Mouse (Mus musculus) yolk sac, embryonic 10.5 days (tissue): ENCODE measurements around the gene Lrat.

Experiments used
- DNase-seq: peaks from one replicate; pipeline ENCODE4 v3.0.0-alpha.2; 2017; ENCODE audit warnings: low spot score

Lrat gene

DNA sequence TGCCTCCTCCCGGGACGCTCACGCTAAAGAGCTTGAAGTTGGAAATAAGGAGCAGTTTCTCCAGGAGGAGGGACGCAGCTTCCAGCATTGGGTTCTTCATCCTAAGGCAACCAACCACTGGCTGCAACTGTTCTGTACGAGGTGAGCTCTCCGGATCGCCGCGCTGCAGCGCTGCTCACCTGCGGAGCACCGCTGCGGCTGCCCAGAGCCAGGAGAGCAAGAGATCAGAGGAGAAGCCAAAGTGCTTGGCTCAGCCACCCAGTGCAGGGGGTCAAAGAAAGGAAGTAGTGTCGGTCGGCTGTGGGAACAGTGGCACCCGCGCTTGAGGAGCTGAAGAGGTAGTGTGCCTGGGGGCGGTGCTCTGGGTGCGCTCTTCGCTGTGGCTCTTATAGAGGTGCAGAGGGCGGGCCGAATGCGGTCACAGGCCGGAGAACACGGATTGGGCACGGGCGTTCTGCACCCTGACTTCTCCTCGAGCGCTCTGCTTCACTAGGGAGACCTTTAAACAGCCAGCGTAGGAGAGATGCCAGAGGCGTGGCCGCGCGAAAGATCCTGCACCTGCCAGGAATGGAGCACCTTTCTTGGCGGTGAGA is at the start of gene Lrat:
Gene Lrat (minus strand): TSS at position 361 of the 593 bp plus-strand sequence.
- DNase-seq = peak; percentile 23

DNA sequence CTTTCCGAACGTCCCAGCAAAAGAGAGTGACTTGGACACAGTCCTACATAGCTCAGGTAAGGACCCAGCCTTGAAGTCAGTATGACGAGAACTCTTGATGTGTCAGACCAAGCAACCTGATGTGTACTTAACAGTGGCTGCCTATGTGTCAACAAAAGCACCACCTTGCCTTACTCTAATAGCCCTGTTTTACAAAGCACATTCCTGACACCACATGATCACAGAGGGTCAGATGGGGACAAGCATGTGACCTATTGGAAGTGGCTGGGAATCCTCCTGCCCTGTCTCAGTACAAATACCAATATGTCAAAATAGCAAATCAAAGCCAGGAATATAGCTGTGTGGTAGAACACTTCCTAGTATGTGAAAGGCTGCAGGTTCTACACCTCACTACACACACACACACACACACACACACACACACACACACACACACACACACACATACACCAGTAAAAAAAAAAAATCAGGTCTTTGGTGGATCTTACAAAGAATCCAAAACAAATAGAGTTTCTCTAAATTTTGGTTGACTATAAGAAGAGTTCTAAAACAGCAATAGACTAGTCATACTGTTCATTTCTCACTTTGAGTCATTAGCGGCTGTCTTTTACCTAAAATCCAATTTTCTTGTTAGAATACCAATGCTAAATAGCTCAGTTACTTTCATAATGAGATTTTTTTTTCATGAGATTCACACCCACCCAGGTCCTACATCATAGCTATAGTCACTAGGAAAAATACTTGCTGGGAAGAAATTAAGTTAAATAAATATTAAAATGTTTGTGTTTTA is 48.6 kb upstream of the Lrat start:
- peak; percentile 59 for DNase-seq

DNA sequence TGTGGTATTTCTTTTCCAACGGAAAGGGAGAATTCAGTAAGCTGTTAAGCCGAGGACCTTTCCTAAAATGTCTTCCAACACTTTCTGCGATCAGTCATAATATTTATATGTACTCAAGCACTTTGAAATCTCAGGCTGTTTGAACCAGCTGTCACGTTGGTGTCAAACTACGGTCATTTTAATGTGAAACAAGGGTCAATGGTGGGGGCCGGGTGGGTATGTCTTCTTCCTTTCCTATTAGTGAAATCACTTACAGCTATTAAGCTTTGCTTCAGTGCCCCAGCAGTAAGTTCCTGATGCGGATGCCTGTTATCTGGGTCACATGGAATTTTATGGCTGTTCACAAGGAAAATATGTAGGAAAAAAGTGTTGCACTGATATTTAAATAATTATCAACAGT is 46.9 kb upstream of the Lrat start:
- DNase-seq = no peak

DNA sequence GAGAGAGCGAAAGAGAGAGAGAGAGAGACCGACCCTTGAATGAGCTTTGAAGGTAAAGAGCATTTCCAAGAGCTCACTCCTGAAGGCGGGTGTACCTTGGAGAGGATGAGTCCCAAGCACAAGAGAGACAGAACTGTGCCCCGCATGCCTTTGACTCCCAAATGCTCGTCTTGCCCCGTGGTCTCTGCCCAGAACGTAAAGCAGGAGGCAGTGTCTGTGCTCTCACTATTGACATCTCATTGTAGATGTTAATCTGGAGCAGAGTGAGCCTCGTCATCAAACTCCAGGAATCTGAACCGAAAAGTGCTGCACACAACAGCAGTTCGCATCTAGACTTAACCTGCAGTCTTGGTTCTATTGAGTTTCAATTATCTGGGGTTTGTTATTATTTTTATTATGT is 46.4 kb upstream of the Lrat start:
- DNase-seq = no peak

DNA sequence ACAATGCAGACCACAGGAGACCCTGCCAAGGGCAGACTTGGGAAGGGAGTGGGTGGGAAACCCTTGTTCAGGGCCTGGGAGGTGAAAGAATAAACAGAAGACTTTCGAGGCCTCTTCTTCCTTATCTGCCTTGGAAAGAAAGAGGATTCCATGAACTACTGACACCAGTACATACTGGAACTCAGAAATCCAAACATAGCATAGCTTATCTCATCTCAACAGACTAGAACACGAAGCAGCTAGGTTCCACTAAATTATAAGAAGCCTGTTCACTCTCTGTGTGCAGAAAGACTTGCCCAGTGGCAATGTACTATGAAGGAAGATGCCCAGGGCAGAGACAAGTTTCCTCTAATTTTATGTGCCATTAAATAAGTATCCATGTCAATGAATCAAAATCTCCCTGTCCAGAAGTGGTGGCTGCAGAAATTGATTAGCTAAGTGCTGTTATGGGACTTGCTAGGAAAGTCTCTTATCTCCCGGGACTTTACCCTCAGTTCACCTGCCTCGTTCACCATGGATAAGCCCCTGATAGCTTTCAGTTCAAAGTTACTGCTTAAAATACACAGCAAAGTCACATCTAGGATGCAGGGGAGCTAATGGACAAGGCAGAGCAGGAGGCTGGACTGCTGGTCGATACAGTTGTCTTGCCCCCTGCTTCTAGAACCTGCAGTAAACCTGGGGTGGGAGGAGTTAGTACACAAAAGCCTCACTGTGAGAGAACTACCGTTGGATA is 42.8 kb upstream of the Lrat start:
- peak; percentile 56 for DNase-seq

DNA sequence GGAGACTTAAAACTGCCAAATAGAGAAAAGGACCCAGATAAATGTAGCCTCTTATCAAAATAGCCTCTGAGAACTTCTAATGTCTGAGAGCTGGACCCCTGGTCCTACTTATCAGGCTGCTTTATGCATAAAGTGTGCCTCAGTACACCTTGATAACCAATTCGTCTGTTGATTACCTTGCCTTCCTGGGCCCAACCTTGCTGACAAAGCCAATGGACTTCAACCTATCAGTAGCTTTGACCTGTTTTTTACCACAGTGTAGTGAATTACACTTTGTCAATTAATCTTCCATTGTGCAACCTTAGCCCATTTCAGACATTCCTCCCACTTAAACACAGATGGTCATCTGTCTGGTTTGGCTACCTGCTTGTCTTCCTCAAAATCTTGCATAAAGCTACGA is 24.1 kb upstream of the Lrat start:
- no peak for DNase-seq

DNA sequence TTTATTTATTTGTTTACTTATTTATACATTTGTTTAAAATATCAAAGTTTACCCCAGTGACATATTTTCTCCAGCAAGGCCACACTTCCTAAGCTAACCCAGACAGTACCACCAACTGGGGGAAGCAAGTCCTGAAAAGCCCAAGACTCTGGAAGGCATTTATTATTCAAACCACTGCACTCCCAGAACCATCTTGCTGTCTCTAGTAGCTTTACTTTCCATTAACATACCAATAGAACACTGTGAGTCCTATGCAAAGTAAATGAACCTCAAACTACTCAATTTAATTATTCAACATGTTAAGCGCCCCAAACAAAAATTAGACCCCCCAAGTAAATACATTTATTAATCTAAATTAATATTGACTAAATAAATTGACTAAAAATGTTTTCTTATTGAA is 11.9 kb upstream of the Lrat start:
- DNase-seq = no peak

DNA sequence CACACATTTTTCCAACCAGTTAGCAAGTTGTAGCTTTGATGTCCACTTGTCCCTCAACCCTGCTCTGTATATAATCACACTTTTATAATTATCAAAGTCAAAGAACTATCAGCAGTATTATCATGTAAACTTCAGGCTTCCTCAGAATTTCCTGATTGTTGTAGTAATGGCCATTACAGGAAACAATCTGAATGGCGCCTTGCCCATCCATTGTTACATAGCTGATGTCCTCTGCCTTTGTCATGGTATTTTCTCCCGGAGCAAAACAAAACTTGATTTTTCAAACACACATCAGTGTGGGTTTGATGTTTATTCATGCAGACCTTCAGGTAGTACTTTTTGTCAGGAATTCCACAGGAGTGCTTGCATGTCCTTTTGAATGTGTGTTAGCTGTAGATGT is 4.9 kb upstream of the Lrat start:
- DNase-seq = no peak

DNA sequence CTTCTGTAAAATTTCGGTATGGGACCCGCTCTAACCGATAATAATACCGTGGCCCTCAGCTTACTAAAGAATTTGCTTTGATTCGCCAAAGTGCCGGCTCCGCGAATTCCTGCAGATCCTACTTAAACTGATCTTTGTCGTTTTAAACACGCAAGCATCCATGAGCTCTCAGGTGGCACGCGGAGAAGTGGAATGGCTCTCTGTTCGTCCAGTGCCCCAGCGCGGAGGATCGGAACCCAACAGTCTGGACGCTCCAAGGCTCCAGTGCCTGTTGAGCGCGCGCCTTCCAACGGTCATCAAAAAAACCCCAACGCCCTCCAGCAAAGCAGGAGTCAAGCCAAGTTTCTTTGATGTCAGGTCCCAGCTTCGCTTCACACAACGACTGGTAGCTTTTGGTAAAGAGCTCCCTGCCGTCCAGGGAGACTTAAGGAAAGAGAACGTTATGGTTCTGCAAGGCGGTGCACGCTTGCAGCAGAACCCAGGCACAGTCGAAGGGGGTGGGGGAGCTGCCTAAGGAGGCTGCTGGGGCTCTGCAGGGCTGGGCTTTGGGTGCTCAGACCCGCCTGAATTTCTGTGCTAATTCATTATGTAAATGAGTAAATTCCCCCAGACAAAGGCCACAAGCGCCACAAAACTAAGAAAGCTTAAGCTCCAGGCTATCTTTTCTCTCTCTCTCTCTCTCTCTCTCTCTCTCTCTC is 587 bp upstream of the Lrat start:
- DNase-seq = no peak

DNA sequence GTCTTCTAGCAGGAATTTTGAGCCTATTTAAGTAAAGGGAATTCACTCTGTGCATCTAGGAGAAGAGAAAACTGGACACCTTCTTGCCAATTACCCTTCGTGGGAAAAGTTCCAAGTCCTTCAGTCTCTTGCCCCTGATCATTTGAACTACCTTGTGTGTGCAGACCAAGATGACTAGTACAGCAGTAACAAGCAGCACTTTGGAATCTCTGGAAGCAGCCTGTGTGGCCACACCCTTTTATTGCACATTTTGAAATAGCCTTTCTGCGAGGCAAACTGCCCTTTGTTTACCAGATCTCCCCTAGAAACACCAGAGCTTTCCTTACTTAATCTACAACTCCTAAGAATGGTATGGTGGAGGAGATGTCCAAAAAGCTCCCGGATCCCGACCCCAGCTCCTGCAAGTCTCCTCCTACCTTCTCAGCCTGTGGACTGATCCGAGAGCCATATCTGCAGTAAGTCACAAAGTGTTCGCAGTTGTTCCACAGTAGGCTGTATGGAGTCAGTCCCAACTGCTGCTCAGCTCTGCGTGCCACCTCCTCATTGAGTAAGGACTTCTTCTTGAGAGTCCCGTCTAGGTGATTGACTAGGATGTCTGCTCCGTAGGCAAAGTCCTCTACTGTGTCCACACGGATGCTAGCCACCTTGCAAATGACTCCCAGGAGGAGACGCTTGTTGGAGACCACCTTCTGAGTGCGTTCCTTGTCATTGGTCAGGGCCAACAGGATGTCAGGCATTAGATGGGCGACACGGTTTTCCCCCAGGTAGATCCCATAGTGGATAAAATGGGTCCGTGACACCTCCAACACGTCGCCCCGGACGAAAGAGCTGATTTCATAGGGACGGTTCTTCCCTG is 788 bp downstream of the Lrat start:
- no peak for DNase-seq

DNA sequence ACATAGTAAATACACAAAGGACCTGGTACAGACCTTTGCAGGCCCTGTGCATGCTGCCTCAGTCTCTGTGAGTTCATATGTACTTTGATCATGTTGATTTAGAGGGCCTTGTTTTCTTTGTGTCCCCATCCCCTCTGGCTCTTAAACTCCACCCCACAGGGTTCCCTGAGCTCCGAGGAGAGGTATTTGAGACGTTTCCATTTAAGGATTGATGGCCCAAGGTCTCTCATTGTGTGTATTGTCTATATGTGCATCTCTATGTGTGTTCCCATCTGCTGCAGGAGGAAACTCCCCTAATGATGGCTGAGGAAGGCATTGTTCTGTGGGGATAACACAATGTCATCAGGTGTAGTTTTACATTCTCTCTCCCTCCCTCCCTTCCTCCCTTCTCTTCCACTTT is 14.9 kb downstream of the Lrat start:
- DNase-seq = no peak

DNA sequence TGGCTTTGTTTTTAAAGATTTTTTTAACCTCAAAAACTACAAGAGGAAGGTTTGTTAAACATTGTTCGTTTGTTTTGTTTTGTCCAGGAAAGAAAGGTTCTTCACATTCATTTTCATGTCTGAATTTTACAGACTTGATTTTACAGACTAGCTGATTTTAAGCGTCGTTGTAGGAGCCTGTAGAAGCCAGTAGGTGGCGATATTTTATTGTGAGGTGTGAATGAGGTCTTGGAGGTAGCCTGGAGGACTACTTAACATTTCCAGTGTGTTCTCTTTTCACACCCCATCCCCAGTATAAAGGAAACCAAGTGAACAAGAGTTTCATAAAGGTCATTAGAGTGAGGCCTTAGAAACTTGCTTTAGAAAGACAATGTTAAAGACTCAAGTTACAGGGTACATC is 26.5 kb downstream of the Lrat start:
- peak; percentile 32 for DNase-seq

DNA sequence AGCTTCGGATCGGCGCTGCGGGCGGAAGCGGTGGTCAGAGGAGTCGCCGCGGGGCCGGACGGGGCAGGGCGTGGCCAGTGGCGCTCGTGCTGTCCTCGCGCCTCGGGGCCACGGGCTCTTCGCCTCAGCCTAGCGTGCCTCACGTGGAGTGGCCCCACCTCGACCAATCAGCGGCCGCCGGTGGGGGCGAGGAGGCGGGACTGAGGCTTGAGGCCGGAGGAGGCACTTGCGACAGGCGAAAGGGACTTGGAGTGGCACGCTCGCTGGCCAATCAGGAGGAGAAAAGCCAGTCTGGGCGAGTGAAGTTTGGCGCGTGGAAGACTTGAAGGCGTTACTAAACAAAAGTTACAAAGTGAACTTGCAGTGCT is 27.4 kb downstream of the Lrat start, which contains the start of gene Rbm46:
Gene Rbm46 (minus strand): TSS at position 112 of the 368 bp plus-strand sequence.
- peak; percentile 83 for DNase-seq

DNA sequence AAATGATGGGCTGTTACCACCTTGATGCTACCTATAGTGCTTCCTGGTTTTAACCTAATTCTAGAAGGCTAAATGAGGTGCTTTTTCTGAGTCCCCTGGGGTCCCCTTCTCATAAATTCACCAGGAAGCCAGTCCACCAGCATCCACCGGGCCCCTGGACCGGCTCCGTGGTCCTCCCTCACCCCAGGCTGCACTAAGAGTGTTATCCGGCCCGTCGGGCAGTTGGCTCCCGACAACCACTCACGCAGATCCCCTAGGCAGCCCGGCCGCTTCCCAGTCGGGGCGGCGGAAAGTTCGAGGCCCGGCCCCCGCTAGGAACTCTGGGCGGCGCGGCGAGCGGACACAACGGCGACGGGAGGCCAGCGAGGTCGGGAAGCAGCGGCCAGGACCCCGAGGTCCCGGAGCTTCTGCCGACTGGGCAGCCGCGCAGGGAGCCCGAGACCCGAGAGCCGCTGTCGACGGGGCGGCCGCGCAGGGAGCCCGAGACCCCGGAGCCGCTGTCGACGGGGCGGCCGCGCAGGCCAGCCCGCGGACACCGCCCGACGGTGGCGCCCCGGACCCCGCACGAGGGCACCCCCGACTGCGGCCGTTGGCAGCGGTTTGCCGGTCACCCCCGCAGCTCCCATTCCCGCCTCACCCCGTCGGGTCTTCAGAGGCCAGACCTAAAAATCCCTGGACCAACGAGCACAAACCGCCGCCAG is 28.0 kb downstream of the Lrat start:
- DNase-seq = no peak

DNA sequence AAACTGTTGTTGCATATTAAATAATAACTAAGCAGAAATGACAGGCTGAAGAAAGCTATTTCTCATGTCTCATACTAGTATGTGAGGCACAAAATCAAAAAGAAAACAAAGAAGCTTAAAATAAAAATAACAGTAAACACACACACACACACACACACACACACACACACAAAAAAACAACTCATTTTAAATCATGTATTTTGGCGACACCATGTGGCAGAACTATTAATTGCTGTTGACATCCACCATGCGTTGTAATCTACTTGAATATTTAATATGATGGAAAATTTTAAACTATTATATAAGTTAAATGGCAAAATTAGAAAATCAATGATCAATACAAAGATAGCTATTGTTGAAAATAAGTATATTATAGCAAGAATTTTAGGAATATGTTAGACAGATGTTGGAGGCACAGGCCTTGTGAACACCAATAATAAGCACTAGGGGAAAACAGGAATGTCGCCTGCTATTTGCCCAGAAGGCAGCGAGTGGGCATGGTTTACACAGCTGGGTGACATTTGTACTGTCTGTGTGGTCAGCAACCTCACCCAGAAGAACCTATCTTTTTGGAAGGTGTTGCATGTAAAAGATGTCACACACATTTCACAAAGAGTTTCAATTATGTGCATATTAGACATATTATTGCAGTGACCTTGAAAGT is 46.2 kb downstream of the Lrat start:
- DNase-seq = no peak
